Mouse (Mus musculus): Measurements from ENCODE around the gene Lst1.
A peak's percentile ranks its signal among the peaks of the same experiment; 100 is the strongest.

Gene Lst1

GRCm38 (mm10) chr17:35159638-35160037 is 28.6 kb downstream of the Lst1 start:
- no peak for DNase-seq (ENCODE audit: low read depth, low spot score)

- no peak for DNase-seq (ENCODE audit: low read depth, low spot score)
Measured at GRCm38 (mm10) chr17:35158850-35159593, 29.2 kb downstream of the Lst1 start.

GRCm38 (mm10) chr17:35157661-35158175 is 30.5 kb downstream of the Lst1 start:
- no peak for DNase-seq (ENCODE audit: low read depth, low spot score)

GRCm38 (mm10) chr17:35157254-35157653 is 31.0 kb downstream of the Lst1 start:
- no peak for DNase-seq (ENCODE audit: low read depth, low spot score)

- no peak for DNase-seq (ENCODE audit: low read depth, low spot score)
Measured at GRCm38 (mm10) chr17:35156461-35157200, 31.6 kb downstream of the Lst1 start.

- DNase-seq (ENCODE audit: low read depth, low spot score), result no peak
Measured at GRCm38 (mm10) chr17:35155451-35155850, 32.8 kb downstream of the Lst1 start.

- no peak for DNase-seq (ENCODE audit: low read depth, low spot score)
Measured at GRCm38 (mm10) chr17:35154616-35155015, 33.6 kb downstream of the Lst1 start.

GRCm38 (mm10) chr17:35153931-35154330 is 34.3 kb downstream of the Lst1 start:
- DNase-seq (ENCODE audit: low read depth, low spot score), result no peak

- no peak for DNase-seq (ENCODE audit: low read depth, low spot score)
Measured at GRCm38 (mm10) chr17:35153077-35153476, 35.2 kb downstream of the Lst1 start.

GRCm38 (mm10) chr17:35152121-35152520 is 36.1 kb downstream of the Lst1 start:
- DNase-seq (ENCODE audit: low read depth, low spot score), result no peak

- no peak for DNase-seq (ENCODE audit: low read depth, low spot score)
Measured at GRCm38 (mm10) chr17:35147922-35148639, 40.2 kb downstream of the Lst1 start.

- no peak for DNase-seq (ENCODE audit: low read depth, low spot score)
Measured at GRCm38 (mm10) chr17:35147348-35147747, 40.9 kb downstream of the Lst1 start.

GRCm38 (mm10) chr17:35146139-35146538 is 42.1 kb downstream of the Lst1 start:
- no peak for DNase-seq (ENCODE audit: low read depth, low spot score)

- no peak for DNase-seq (ENCODE audit: low read depth, low spot score)
Measured at GRCm38 (mm10) chr17:35141971-35142370, 46.3 kb downstream of the Lst1 start.

GRCm38 (mm10) chr17:35140490-35140996 is 47.7 kb downstream of the Lst1 start:
- DNase-seq (ENCODE audit: low read depth, low spot score), result no peak

GRCm38 (mm10) chr17:35139269-35139668 is 49.0 kb downstream of the Lst1 start:
- DNase-seq (ENCODE audit: low read depth, low spot score), result no peak

GRCm38 (mm10) chr17:35135591-35136320 is 52.5 kb downstream of the Lst1 start:
- DNase-seq (ENCODE audit: low read depth, low spot score), result peak; percentile 85

Data from ES-CJ7 (cell line).